Mouse (Mus musculus) MEL (cell line): Measurements from ENCODE around the gene Olfr204. TPM values are rescaled to one million over a fixed set of nuclear protein-coding genes. Genes with fewer than 3 reads are reported as not detected.
"Not testable (repeated sequence)": the region's sequence is repeated elsewhere in the genome, so short reads cannot be mapped to it uniquely, and the experiment has no call there.

Experiments
- DNase-seq: peaks from one replicate; pipeline ENCODE4 v3.0.0; 2011; ENCODE audit warnings: low read depth, low spot score
- H3K27ac ChIP-seq: 2 replicates; pipeline ENCODE4 v1.5.1; 2012; ENCODE audit warnings: low read depth, mild to moderate bottlenecking, control low read depth, low read length, moderate library complexity; ENCODE audit not compliant: control insufficient read depth
- H3K27me3 ChIP-seq, 2 experiments: fragments of 150-350 bp in 1 of 2; sonication (generic) in 1 of 2; 2 replicates each; pipeline ENCODE4 v1.6.1; 2012; ENCODE audit warnings: low read length in 2 of 2, mild to moderate bottlenecking in 2 of 2, improper control_type of control experiment in 1 of 2, moderate library complexity in 1 of 2; ENCODE audit not compliant: insufficient read depth in 2 of 2, control insufficient read depth in 1 of 2
- H3K36me3 ChIP-seq, 2 experiments: 2 replicates each; pipeline ENCODE4 v1.6.1; 2012 to 2014; ENCODE audit warnings: low read length in 2 of 2, improper control_type of control experiment in 1 of 2, inconsistent platforms in 1 of 2, mild to moderate bottlenecking in 1 of 2; ENCODE audit not compliant: insufficient read depth in 2 of 2, control insufficient read depth in 1 of 2
- H3K4me1 ChIP-seq, 2 experiments: fragments of 150-350 bp in 1 of 2; sonication (generic) in 1 of 2; 2 replicates each; pipeline ENCODE4 v1.6.1; 2012; ENCODE audit warnings: low read length in 2 of 2, improper control_type of control experiment in 1 of 2, mild to moderate bottlenecking in 1 of 2; ENCODE audit not compliant: insufficient read depth in 2 of 2, control insufficient read depth in 1 of 2
- H3K4me3 ChIP-seq, 2 experiments: fragments of 150-350 bp in 1 of 2; sonication (generic) in 1 of 2; 2 replicates each; pipeline ENCODE4 v1.5.1; 2012; ENCODE audit warnings: low read depth in 2 of 2, low read length in 2 of 2, mild to moderate bottlenecking in 2 of 2, moderate library complexity in 2 of 2, control low read depth in 1 of 2, improper control_type of control experiment in 1 of 2; ENCODE audit not compliant: control insufficient read depth in 1 of 2, insufficient read depth in 1 of 2
- H3K79me2 ChIP-seq: 2 replicates; pipeline ENCODE4 v1.6.1; 2012; ENCODE audit warnings: mild to moderate bottlenecking, low read length, moderate library complexity; ENCODE audit not compliant: control insufficient read depth, poor library complexity, insufficient read depth
- H3K9ac ChIP-seq: 2 replicates; pipeline ENCODE4 v1.6.1; 2012; ENCODE audit warnings: low read depth, mild to moderate bottlenecking, control low read depth, low read length, moderate library complexity; ENCODE audit not compliant: control insufficient read depth, poor library complexity, severe bottlenecking
- H3K9me3 ChIP-seq: fragments of 150-350 bp; sonication (generic); replicated peaks from 2 replicates; pipeline ENCODE4 v1.6.1; 2012; ENCODE audit warnings: mild to moderate bottlenecking, low read length, improper control_type of control experiment, moderate library complexity; ENCODE audit not compliant: insufficient read depth
- BHLHE40 ChIP-seq: IDR thresholded peaks from 2 replicates; pipeline ENCODE4 v1.6.1; 2012; ENCODE audit warnings: low read depth, mild to moderate bottlenecking, inconsistent platforms, low read length, improper control_type of control experiment, borderline replicate concordance
- EP300 ChIP-seq, 2 experiments: IDR thresholded peaks; 2 replicates each; pipeline ENCODE4 v1.6.1; 2011; ENCODE audit warnings: improper control_type of control experiment in 2 of 2, low read length in 2 of 2, low read depth in 1 of 2, mild to moderate bottlenecking in 1 of 2
- ETS1 ChIP-seq: IDR thresholded peaks from 2 replicates; pipeline ENCODE4 v1.6.1; 2012; ENCODE audit warnings: low read depth, mild to moderate bottlenecking, inconsistent platforms, low read length, improper control_type of control experiment, moderate library complexity
- GATA1 ChIP-seq: IDR thresholded peaks from 2 replicates; pipeline ENCODE4 v1.6.1; 2011; ENCODE audit warnings: low read depth, low read length, improper control_type of control experiment
- JUND ChIP-seq: IDR thresholded peaks from 2 replicates; pipeline ENCODE4 v1.6.1; 2011; ENCODE audit warnings: low read depth, mild to moderate bottlenecking, improper control_type of control experiment, low read length
- MAFK ChIP-seq: IDR thresholded peaks from 2 replicates; pipeline ENCODE4 v1.6.1; 2011; ENCODE audit warnings: low read depth, mild to moderate bottlenecking, low read length, improper control_type of control experiment, borderline replicate concordance
- MAZ ChIP-seq: IDR thresholded peaks from 2 replicates; pipeline ENCODE4 v1.6.1; 2012; ENCODE audit warnings: low read depth, mild to moderate bottlenecking, inconsistent platforms, low read length, improper control_type of control experiment
- MEF2A ChIP-seq: IDR thresholded peaks from 2 replicates; pipeline ENCODE4 v1.6.1; 2014; ENCODE audit warnings: low read depth, mild to moderate bottlenecking, inconsistent platforms, low read length, improper control_type of control experiment; ENCODE audit not compliant: poor library complexity, insufficient replicate concordance, severe bottlenecking; ENCODE audit errors: extremely low read depth
- MXI1 ChIP-seq: IDR thresholded peaks from 2 replicates; pipeline ENCODE4 v1.6.1; 2011; ENCODE audit warnings: mild to moderate bottlenecking, low read depth, low read length, improper control_type of control experiment
- MYC ChIP-seq: IDR thresholded peaks from 2 replicates; pipeline ENCODE4 v1.6.1; 2011; ENCODE audit warnings: low read depth, mild to moderate bottlenecking, low read length, improper control_type of control experiment, moderate library complexity
- NELFE ChIP-seq: IDR thresholded peaks from 2 replicates; pipeline ENCODE4 v1.6.1; 2011; ENCODE audit warnings: low read depth, low read length, improper control_type of control experiment
- NRF1 ChIP-seq: IDR thresholded peaks from 2 replicates; pipeline ENCODE4 v1.6.1; 2014; ENCODE audit warnings: low read depth, mild to moderate bottlenecking, inconsistent platforms, low read length, improper control_type of control experiment, moderate library complexity; ENCODE audit not compliant: poor library complexity, insufficient read depth, severe bottlenecking
- POLR2AphosphoS2 ChIP-seq: IDR thresholded peaks from 2 replicates; pipeline ENCODE4 v1.6.1; 2011; ENCODE audit warnings: low read length, improper control_type of control experiment
- RCOR1 ChIP-seq: IDR thresholded peaks from 2 replicates; pipeline ENCODE4 v1.6.1; 2012; ENCODE audit warnings: low read depth, mild to moderate bottlenecking, inconsistent platforms, low read length, improper control_type of control experiment
- SIN3A ChIP-seq: IDR thresholded peaks from 2 replicates; pipeline ENCODE4 v1.6.1; 2012; ENCODE audit warnings: low read length, improper control_type of control experiment, inconsistent platforms
- SMC3 ChIP-seq: IDR thresholded peaks from 2 replicates; pipeline ENCODE4 v1.6.1; 2011; ENCODE audit warnings: low read depth, low read length, improper control_type of control experiment
- TAL1 ChIP-seq: IDR thresholded peaks from 2 replicates; pipeline ENCODE4 v1.6.1; 2012; ENCODE audit warnings: mild to moderate bottlenecking, inconsistent platforms, low read length, moderate library complexity, mixed read lengths
- TBP ChIP-seq: IDR thresholded peaks from 2 replicates; pipeline ENCODE4 v1.8.0; 2011; ENCODE audit warnings: low read depth, low read length, improper control_type of control experiment
- TCF12 ChIP-seq: IDR thresholded peaks from 2 replicates; pipeline ENCODE4 v1.6.1; 2014; ENCODE audit warnings: low read depth, mild to moderate bottlenecking, inconsistent platforms, low read length, improper control_type of control experiment, moderate library complexity
- USF1 ChIP-seq: IDR thresholded peaks from 2 replicates; pipeline ENCODE4 v1.6.1; 2014; ENCODE audit warnings: low read depth, mild to moderate bottlenecking, inconsistent platforms, low read length, improper control_type of control experiment, moderate library complexity
- ZC3H11A ChIP-seq: IDR thresholded peaks from 2 replicates; pipeline ENCODE4 v1.6.1; 2012; ENCODE audit warnings: low read depth, mild to moderate bottlenecking, inconsistent platforms, low read length, improper control_type of control experiment
- polyA plus RNA-seq, 2 experiments: library from polyadenylated mRNA; stranded (reverse) in 1 of 2; unstranded in 1 of 2; fragments of >175 nt in 1 of 2; fragments of >200 nt in 1 of 2; gene quantifications; 2 replicates each; pipeline versions ENCODE4 v1.2.1 to v1.2.4; 2012; ENCODE audit warnings: low replicate concordance in 2 of 2, low read depth in 1 of 2; ENCODE audit not compliant: insufficient read length in 2 of 2, insufficient read depth in 1 of 2, missing spikeins in 1 of 2
- total RNA-seq: library from RNA; depleted of rRNA; stranded (reverse); fragments of 300-350 nt; gene quantifications from 2 replicates; pipeline ENCODE4 v1.2.3, GENCODE M21; 2012

The Olfr204 gene
- total and polyA plus RNA-seq, 3 experiments: not detected

DNA sequence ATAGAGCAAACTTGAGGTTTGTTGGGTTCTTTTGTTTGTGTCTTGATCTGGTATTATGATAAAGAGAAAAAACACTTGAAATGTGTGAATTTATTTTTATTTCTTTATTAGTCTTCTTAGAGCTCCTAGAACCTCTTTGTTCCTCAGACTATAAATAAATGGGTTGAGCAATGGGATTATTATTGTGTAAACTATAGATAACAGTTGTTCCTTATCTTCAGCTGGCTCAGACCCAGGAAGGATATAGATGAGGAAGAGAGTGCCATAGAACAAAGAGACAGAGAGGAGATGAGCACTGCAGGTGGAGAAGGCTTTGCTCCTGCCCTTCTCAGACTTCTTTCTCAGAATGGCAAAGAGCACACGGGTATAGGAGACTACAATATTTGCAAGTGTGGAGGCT is 34.6 kb downstream of the Olfr204 start:
- DNase-seq: peak; percentile 52
- H3K9ac ChIP-seq: no peak overlapping the region
- peak overlapping the region; percentile 37 for H3K27ac ChIP-seq
- H3K4me3 ChIP-seq: no peak overlapping the region
- peaks cover 21 to 23% of the 10 kb centered on the region in 2 experiments for H3K4me1 ChIP-seq
- H3K27me3 ChIP-seq: no peaks in the 10 kb centered on the region
- peaks cover 0 to 29% of the 10 kb centered on the region in 2 experiments; a peak in 2 of 4 replicates for H3K36me3 ChIP-seq
- H3K9me3 ChIP-seq: no peaks in the 10 kb centered on the region
- TF ChIP-seq TCF12 (peak; percentile 73), BHLHE40 (no peak), ZC3H11A (no peak), ETS1 (peak; percentile 82), NRF1 (no peak), EP300 (IDR thresholded peaks at IDR 0.05; ENCODE audit: low read depth in 1 of 2, low read length in 2 of 2) (peak; percentile 80), GATA1 (peak; percentile 86), MEF2A (0 out of 2 replicates have a peak, but pooled peaks have one; percentile 68), MYC (0 out of 2 replicates have a peak, but pooled peaks have one; percentile 6), MXI1 (no peak), MAFK (no peak)
- no peaks in the 10 kb centered on the region for H3K79me2 ChIP-seq

DNA sequence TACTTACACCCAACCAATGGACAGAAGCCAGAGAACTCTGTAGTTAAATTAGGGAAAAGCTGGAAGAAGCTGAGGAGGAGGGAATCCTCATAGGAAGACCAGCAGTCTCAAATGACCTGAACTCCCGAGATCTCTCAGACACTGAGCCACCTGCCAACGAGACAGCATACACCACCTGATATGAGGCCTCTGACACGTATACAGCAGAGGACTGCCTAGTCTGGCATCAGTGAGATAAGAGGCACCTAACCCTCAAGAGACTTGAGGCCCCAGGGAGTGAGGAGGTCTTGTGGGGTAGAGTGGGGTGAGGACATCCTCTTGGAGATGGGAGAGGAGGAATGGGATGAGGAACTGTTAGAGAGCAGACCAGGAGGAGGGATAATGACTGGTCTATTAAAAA is 37.5 kb downstream of the Olfr204 start:
- H3K4me3 ChIP-seq: no peak overlapping the region
- H3K27ac ChIP-seq: peak overlapping the region; percentile 49
- no peaks in the 10 kb centered on the region for H3K79me2 ChIP-seq
- no peak overlapping the region for H3K9ac ChIP-seq
- TF ChIP-seq RCOR1 (0 out of 2 replicates have a peak, but pooled peaks have one; percentile 18), TBP (0 out of 2 replicates have a peak, but pooled peaks have one; percentile 31), TAL1 (peak; percentile 89), SMC3 (no peak), GATA1 (peak; percentile 88), SIN3A (0 out of 2 replicates have a peak, but pooled peaks have one; percentile 24), POLR2AphosphoS2 (no peak), USF1 (0 out of 2 replicates have a peak, but pooled peaks have one; percentile 15), NELFE (no peak), TCF12 (peak; percentile 95), MAZ (no peak; the same call in 1 of the 2 replicates), JUND (no peak), ETS1 (peak; percentile 82), MYC (no peak), BHLHE40 (no peak), EP300 (IDR thresholded peaks at IDR 0.05; ENCODE audit: low read depth in 1 of 2, low read length in 2 of 2) (peak; percentile 89 to 92)
- peak; percentile 87 for DNase-seq
- no peaks in the 10 kb centered on the region for H3K27me3 ChIP-seq
- peaks cover 0 to 22% of the 10 kb centered on the region in 2 experiments; a peak in 2 of 4 replicates for H3K36me3 ChIP-seq
- peaks cover 15 to 19% of the 10 kb centered on the region in 2 experiments for H3K4me1 ChIP-seq
- H3K9me3 ChIP-seq: no peaks in the 10 kb centered on the region

DNA sequence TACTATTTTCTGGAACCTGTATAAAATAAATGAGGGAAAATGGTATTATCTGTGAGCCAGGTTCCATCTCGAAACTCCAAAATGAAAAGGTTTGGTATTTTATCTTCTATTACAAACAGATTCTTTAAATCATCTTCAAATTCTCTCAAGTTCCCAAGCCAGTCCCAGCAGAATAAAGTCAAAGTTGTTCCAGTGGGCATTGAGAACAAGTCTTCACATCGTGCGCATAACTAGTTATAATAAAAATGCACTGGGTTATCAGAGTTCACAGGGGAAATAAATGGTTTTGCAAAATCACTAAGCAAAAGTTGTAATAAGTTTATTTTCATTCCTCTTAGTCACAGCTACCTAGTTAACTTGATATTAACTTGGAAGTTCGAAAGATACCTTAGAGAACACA is 45.5 kb downstream of the Olfr204 start, which contains the start of gene Olfr201:
Gene Olfr201 (minus strand): TSS at position 101 of the 400 bp plus-strand sequence.
- H3K36me3 ChIP-seq, H3K27ac ChIP-seq, DNase-seq, H3K4me3 ChIP-seq, H3K79me2 ChIP-seq, H3K9me3 ChIP-seq, H3K9ac ChIP-seq, H3K27me3 ChIP-seq, H3K4me1 ChIP-seq: not testable (repeated sequence)
